Mouse (Mus musculus): ENCODE measurements around the gene Shroom3. TPM values are rescaled to one million over a fixed set of nuclear protein-coding genes. Genes with fewer than 3 reads are reported as not detected.

Shroom3 gene
- polyA plus RNA-seq, 1 experiment from 2014 or later: 19.7 TPM

DNA sequence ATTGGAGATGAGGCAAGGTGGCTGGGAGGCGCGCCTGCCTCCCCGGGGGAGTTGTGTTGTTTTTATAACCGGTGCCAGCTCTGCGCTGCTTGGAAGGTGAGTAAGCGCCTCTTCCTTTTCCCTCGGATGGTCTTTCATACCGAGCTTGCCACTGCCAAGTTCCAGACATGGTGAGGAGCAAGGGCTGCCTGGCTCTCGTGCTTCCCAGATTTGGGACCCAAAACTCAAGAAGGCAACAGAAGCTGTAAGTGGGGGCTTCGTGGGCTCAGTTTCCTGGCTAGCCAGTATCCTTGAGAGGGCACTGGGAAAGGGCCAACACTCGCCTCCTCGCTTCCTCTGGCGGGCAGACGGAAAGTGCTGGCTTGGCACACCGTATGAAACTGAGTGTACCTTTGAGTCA, 173.1 kb downstream of the Shroom3 start:
- H3K9me3 ChIP-seq (replicated peaks): no peaks in the 10 kb centered on the region
- no peak overlapping the region for H3K27ac ChIP-seq (ENCODE audit: poor library complexity, severe bottlenecking)
- peaks cover 27% of the 10 kb centered on the region for H3K4me1 ChIP-seq (replicated peaks)
- H3K4me2 ChIP-seq: peak overlapping the region; percentile 42
- 26% methylated on average over 15 of the region's 15 CpGs for WGBS
- no peaks in the 10 kb centered on the region for H3K36me3 ChIP-seq
- 0 out of 2 replicates have a peak overlapping the region, but pooled peaks have one; percentile 19 for H3K9ac ChIP-seq
- no peaks in the 10 kb centered on the region for H3K27me3 ChIP-seq (replicated peaks)
- no peak for ATAC-seq (ENCODE audit: insufficient number of reproducible peaks, low FRiP score)
- H3K4me3 ChIP-seq: no peak overlapping the region

GRCm38 (mm10) chr5:92857177-92857576, 173.9 kb downstream of the Shroom3 start:
- H3K27me3 ChIP-seq (replicated peaks): no peaks in the 10 kb centered on the region
- H3K36me3 ChIP-seq: no peaks in the 10 kb centered on the region
- no peak overlapping the region for H3K4me2 ChIP-seq
- no peaks in the 10 kb centered on the region for H3K9me3 ChIP-seq (replicated peaks)
- H3K4me3 ChIP-seq: no peak overlapping the region
- 66% methylated on average over 7 of the region's 7 CpGs for WGBS
- no peak overlapping the region for H3K9ac ChIP-seq
- no peak for ATAC-seq (ENCODE audit: insufficient number of reproducible peaks, low FRiP score)
- peaks cover 36% of the 10 kb centered on the region for H3K4me1 ChIP-seq (replicated peaks)
- H3K27ac ChIP-seq (ENCODE audit: poor library complexity, severe bottlenecking): no peak overlapping the region

DNA sequence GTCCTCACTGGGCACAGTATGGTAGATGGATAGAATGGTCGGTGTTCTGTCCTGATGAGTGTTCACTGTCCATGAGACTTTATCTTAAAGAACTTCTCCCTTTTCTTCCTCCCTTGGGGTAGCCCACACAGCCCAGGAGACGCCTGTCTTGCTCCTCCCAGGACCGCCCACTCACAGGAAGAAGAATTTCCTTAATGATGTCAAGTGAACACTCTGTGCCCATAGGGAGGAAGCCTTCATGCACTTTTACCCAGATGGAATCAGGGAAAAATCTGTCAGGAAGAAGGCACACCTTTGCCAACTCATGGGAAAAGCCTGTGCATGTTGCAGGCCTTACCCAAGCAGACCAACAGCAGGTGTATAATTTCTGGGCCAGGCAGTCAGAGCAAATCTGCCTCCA, 174.9 kb downstream of the Shroom3 start:
- 73% methylated on average over 3 of the region's 3 CpGs for WGBS
- H3K27me3 ChIP-seq (replicated peaks): no peaks in the 10 kb centered on the region
- no peak overlapping the region for H3K4me3 ChIP-seq
- H3K36me3 ChIP-seq: no peaks in the 10 kb centered on the region
- no peak overlapping the region for H3K4me2 ChIP-seq
- no peak overlapping the region for H3K9ac ChIP-seq
- H3K27ac ChIP-seq (ENCODE audit: poor library complexity, severe bottlenecking): no peak overlapping the region
- peaks cover 36% of the 10 kb centered on the region for H3K4me1 ChIP-seq (replicated peaks)
- no peaks in the 10 kb centered on the region for H3K9me3 ChIP-seq (replicated peaks)
- no peak for ATAC-seq (ENCODE audit: insufficient number of reproducible peaks, low FRiP score)

- H3K9me3 ChIP-seq (replicated peaks): no peaks in the 10 kb centered on the region
- H3K4me1 ChIP-seq (replicated peaks): peaks cover 36% of the 10 kb centered on the region
- ATAC-seq (ENCODE audit: insufficient number of reproducible peaks, low FRiP score): no peak
- H3K9ac ChIP-seq: no peak overlapping the region
- no peak overlapping the region for H3K4me3 ChIP-seq
- no peak overlapping the region for H3K27ac ChIP-seq (ENCODE audit: poor library complexity, severe bottlenecking)
- no peaks in the 10 kb centered on the region for H3K36me3 ChIP-seq
- H3K27me3 ChIP-seq (replicated peaks): no peaks in the 10 kb centered on the region
- 87% methylated on average over 4 of the region's 4 CpGs for WGBS
- H3K4me2 ChIP-seq: no peak overlapping the region
These were observed 175.3 kb downstream of the Shroom3 start for GRCm38 (mm10) chr5:92858576-92858975.

- WGBS: 75% methylated on average over 10 of the region's 10 CpGs
These were observed 178.3 kb downstream of the Shroom3 start for GRCm38 (mm10) chr5:92861416-92862112.

DNA sequence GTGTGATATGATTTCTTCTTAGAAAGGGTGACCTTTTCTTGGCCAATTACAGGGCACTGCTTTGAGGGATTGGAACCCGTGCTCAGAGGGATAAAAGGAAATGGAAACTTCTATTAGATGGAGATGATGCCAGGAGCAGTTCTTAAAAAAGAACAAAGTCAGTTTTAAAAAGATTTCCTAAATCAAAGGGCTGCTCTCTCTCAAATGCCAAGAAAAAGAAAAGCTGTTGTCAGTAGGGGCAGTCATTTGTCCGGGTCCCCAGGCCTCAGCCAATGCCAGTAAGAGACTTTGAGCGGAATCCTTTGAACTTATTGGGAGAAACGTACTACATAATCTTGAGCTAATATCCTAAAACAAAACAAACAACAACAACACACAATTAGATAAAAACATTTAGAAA, 181.9 kb downstream of the Shroom3 start:
- Histone ChIP-seq H3K27ac (ENCODE audit: poor library complexity, severe bottlenecking) (no peak overlapping the region), H3K4me1 (replicated peaks) (peaks cover 14% of the 10 kb centered on the region; the same call in 1 of the 2 replicates), H3K4me3 (no peak overlapping the region), H3K4me2 (no peak overlapping the region), H3K36me3 (no peaks in the 10 kb centered on the region), H3K9me3 (replicated peaks) (no peaks in the 10 kb centered on the region), H3K27me3 (replicated peaks) (no peaks in the 10 kb centered on the region), H3K9ac (no peak overlapping the region)
- no peak for ATAC-seq (ENCODE audit: insufficient number of reproducible peaks, low FRiP score)
- WGBS: 74% methylated on average over 4 of the region's 4 CpGs

More at GRCm38 (mm10) chr5:92861416-92862112, 178.3 kb downstream of the Shroom3 start:
- Histone ChIP-seq H3K27ac (ENCODE audit: poor library complexity, severe bottlenecking) (no peak overlapping the region), H3K27me3 (replicated peaks) (no peaks in the 10 kb centered on the region), H3K9me3 (replicated peaks) (no peaks in the 10 kb centered on the region), H3K4me3 (no peak overlapping the region), H3K36me3 (no peaks in the 10 kb centered on the region), H3K4me2 (no peak overlapping the region), H3K9ac (no peak overlapping the region), H3K4me1 (replicated peaks) (peaks cover 20% of the 10 kb centered on the region)
- no peak for ATAC-seq (ENCODE audit: insufficient number of reproducible peaks, low FRiP score)

DNA sequence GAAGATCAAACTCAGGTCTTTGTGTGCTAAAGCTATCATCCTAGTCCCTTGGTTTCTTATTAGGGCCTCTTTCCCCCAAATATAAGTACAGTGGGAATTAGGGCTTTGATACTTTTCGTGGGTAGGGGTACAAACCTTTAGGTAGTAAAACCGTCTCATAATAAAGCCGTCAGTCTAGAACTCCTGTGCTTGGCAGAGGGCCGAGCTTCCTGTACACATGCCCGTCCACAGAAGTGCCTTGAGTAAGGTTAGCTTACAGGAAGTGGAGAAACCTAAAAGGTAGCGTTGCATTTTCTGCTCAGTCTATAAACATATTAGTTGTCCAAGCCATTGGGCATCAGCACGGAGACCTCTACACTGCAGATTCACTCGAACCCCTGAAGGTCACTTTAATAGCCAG, 183.3 kb downstream of the Shroom3 start:
- no peak overlapping the region for H3K4me3 ChIP-seq
- no peaks in the 10 kb centered on the region for H3K36me3 ChIP-seq
- no peak overlapping the region for H3K9ac ChIP-seq
- H3K9me3 ChIP-seq (replicated peaks): no peaks in the 10 kb centered on the region
- no peak overlapping the region for H3K4me2 ChIP-seq
- H3K4me1 ChIP-seq (replicated peaks): peaks cover 11% of the 10 kb centered on the region; the same call in 1 of the 2 replicates
- no peak for ATAC-seq (ENCODE audit: insufficient number of reproducible peaks, low FRiP score)
- WGBS: 84% methylated on average over 8 of the region's 8 CpGs
- H3K27me3 ChIP-seq (replicated peaks): no peaks in the 10 kb centered on the region
- H3K27ac ChIP-seq (ENCODE audit: poor library complexity, severe bottlenecking): no peak overlapping the region

DNA sequence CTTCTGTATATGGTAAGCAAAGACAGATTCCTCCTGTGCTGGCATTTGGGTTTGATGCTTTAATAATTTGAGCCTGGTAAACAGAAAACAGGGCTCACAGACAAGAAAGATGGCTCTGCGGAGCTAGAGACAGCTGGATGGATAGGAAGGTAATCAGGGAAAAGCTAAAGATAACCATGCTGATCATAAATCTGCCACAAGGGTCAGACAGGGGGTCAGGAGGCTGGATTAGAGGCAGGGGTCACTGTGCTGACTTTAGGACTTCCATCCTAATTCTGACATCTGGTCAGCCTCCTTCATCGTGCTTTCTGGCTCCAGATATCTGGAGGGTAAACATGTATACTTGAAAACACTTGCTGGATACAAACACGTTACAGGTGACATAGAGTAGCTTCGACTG, 184.0 kb downstream of the Shroom3 start:
- WGBS: 76% methylated on average over 4 of the region's 4 CpGs

DNA sequence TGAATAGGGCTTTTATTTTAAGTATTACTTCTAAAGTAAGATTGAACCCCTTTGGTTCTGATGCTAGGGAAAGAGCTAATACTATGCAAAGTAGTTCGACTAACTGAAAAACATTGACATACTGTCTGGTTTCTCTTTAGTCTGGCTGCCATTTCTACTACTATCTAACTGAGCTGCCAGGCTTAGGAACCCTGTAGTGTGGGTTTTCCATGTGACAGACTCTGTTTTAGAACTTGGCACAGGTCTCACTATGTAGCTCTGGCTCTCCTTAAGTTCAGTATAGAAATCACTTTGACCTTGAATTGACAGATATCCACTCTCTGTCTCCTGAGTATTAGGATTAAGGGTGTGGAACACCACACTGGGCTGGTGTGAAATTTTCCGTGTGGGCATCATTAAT, 185.0 kb downstream of the Shroom3 start:
- H3K4me2 ChIP-seq: no peak overlapping the region
- peaks cover 5% of the 10 kb centered on the region; the same call in 1 of the 2 replicates for H3K4me1 ChIP-seq (replicated peaks)
- 70% methylated on average over 2 of the region's 2 CpGs for WGBS
- H3K27me3 ChIP-seq (replicated peaks): no peaks in the 10 kb centered on the region
- no peak overlapping the region for H3K9ac ChIP-seq
- H3K4me3 ChIP-seq: no peak overlapping the region
- no peaks in the 10 kb centered on the region for H3K36me3 ChIP-seq
- H3K27ac ChIP-seq (ENCODE audit: poor library complexity, severe bottlenecking): 0 out of 2 replicates have a peak overlapping the region, but pooled peaks have one; percentile 8
- no peaks in the 10 kb centered on the region for H3K9me3 ChIP-seq (replicated peaks)
- ATAC-seq (ENCODE audit: insufficient number of reproducible peaks, low FRiP score): no peak

More for the DNA sequence above, 184.0 kb downstream of the Shroom3 start:
- Histone ChIP-seq H3K9ac (no peak overlapping the region), H3K36me3 (no peaks in the 10 kb centered on the region), H3K27me3 (replicated peaks) (no peaks in the 10 kb centered on the region), H3K4me1 (replicated peaks) (peaks cover 5% of the 10 kb centered on the region; the same call in 1 of the 2 replicates), H3K27ac (ENCODE audit: poor library complexity, severe bottlenecking) (no peak overlapping the region), H3K4me2 (no peak overlapping the region), H3K9me3 (replicated peaks) (no peaks in the 10 kb centered on the region), H3K4me3 (no peak overlapping the region)
- no peak for ATAC-seq (ENCODE audit: insufficient number of reproducible peaks, low FRiP score)

GRCm38 (mm10) chr5:92871048-92871447, 187.8 kb downstream of the Shroom3 start:
- no peak overlapping the region for H3K4me3 ChIP-seq
- H3K4me1 ChIP-seq (replicated peaks): peaks cover 5% of the 10 kb centered on the region; the same call in 1 of the 2 replicates
- no peaks in the 10 kb centered on the region for H3K9me3 ChIP-seq (replicated peaks)
- H3K36me3 ChIP-seq: no peaks in the 10 kb centered on the region
- no peak overlapping the region for H3K9ac ChIP-seq
- no peak overlapping the region for H3K4me2 ChIP-seq
- no peak overlapping the region for H3K27ac ChIP-seq (ENCODE audit: poor library complexity, severe bottlenecking)
- no peaks in the 10 kb centered on the region for H3K27me3 ChIP-seq (replicated peaks)
- 54% methylated on average over 3 of the region's 3 CpGs for WGBS
- no peak for ATAC-seq (ENCODE audit: insufficient number of reproducible peaks, low FRiP score)

GRCm38 (mm10) chr5:92872182-92872581, 188.9 kb downstream of the Shroom3 start:
- no peak overlapping the region for H3K4me2 ChIP-seq

More at GRCm38 (mm10) chr5:92872182-92872581, 188.9 kb downstream of the Shroom3 start:
- Histone ChIP-seq H3K27me3 (replicated peaks) (no peaks in the 10 kb centered on the region), H3K27ac (ENCODE audit: poor library complexity, severe bottlenecking) (no peak overlapping the region), H3K9ac (no peak overlapping the region), H3K4me1 (replicated peaks) (peaks cover 5% of the 10 kb centered on the region; the same call in 1 of the 2 replicates), H3K36me3 (no peaks in the 10 kb centered on the region), H3K9me3 (replicated peaks) (no peaks in the 10 kb centered on the region), H3K4me3 (no peak overlapping the region)
- no peak for ATAC-seq (ENCODE audit: insufficient number of reproducible peaks, low FRiP score)
- 62% methylated on average over 4 of the region's 4 CpGs for WGBS
